Mouse (Mus musculus) CH12.LX (cell line): ENCODE results near the gene Btbd9.

Experiments used
- CTCF ChIP-seq, 2 experiments: IDR thresholded peaks in 1 of 2; conservative IDR thresholded peaks in 1 of 2; 2 replicates each; pipeline ENCODE4 v1.5.1; 2011 to 2012; ENCODE audit warnings: low read depth in 2 of 2, low read length in 2 of 2, improper control_type of control experiment in 1 of 2, inconsistent platforms in 1 of 2, mild to moderate bottlenecking in 1 of 2, moderate library complexity in 1 of 2
- EP300 ChIP-seq: IDR thresholded peaks from 2 replicates; pipeline ENCODE4 v1.6.1; 2011; ENCODE audit warnings: low read length, improper control_type of control experiment
- MXI1 ChIP-seq: IDR thresholded peaks from 2 replicates; pipeline ENCODE4 v1.6.1; 2011; ENCODE audit warnings: mild to moderate bottlenecking, low read depth, low read length, improper control_type of control experiment
- NELFE ChIP-seq: IDR thresholded peaks from 2 replicates; pipeline ENCODE4 v1.6.1; 2011; ENCODE audit warnings: low read depth, low read length, improper control_type of control experiment
- ZC3H11A ChIP-seq: IDR thresholded peaks from 2 replicates; pipeline ENCODE4 v1.6.1; 2012; ENCODE audit warnings: low read depth, mild to moderate bottlenecking, inconsistent platforms, low read length, improper control_type of control experiment

DNA sequence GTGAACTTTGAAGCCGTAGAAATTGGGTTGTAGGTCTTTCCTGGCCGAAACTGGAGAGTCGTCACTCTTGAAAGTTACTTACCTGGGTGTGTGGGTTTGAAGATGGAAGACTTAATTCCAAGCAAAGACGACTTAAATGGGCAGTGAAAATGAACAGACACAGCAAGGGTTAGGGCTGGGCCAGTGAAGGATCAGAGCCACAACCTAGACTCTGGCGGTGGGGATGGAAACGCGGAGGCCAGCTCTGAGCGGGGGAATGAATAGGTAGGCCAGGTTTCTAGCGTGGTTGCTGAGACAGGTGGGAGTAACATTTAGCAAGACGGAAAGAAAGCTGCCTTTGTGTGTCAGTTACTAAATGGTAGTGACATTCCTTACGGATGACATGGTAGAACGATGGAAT is 658 bp upstream of the Btbd9 start:
- TF ChIP-seq MXI1: no peak
- no peak for TF ChIP-seq CTCF (conservative IDR thresholded peaks at IDR 0.05 in 1 of 2, IDR thresholded peaks at IDR 0.05 in 1 of 2; ENCODE audit: low read depth in 2 of 2, low read length in 2 of 2)
- no peak for TF ChIP-seq ZC3H11A
- no peak; the same call in 1 of the 2 replicates for TF ChIP-seq EP300
- TF ChIP-seq NELFE: no peak
